Mouse (Mus musculus): Measurements from ENCODE around the gene Cyp2c39.

DNA sequence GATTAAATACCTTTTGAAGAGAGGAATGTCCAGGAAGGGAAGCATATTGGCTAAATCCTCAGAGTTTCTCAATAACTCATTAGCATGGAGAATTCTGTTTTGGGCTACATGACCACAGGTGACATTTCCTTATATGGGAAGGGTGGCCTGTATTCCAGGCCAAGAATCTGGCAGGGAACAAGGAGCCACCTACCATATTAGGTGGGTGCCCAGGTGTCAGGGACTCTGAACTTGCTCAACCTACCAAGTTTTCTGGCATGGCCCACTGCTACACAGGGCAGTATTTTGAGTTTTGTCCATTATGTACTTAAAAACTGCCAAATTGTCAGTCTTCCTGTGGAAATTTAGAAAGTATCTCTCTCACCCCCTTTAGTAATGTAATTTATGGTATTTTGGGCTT lies 4.3 kb upstream of the Cyp2c39 start:
- no peak for TF ChIP-seq HCFC1 (IDR thresholded peaks at IDR 0.05; ENCODE audit: borderline replicate concordance, insufficient read depth, low read length)
- TF ChIP-seq ZNF384 (IDR thresholded peaks at IDR 0.05; ENCODE audit: low read depth, low read length): no peak
- no peak for TF ChIP-seq CHD2 (IDR thresholded peaks at IDR 0.05; ENCODE audit: low read depth, low read length)

Measured in ES-E14 (cell line).